Mouse (Mus musculus): Measurements from ENCODE around the gene Sfxn4. TPM values are rescaled to one million over a fixed set of nuclear protein-coding genes. Genes with fewer than 3 reads are reported as not detected.
A peak's percentile ranks its signal among the peaks of the same experiment; 100 is the strongest.

Sfxn4 gene
- polyA plus RNA-seq, 1 experiment from 2014 or later = 12.9 TPM

DNA sequence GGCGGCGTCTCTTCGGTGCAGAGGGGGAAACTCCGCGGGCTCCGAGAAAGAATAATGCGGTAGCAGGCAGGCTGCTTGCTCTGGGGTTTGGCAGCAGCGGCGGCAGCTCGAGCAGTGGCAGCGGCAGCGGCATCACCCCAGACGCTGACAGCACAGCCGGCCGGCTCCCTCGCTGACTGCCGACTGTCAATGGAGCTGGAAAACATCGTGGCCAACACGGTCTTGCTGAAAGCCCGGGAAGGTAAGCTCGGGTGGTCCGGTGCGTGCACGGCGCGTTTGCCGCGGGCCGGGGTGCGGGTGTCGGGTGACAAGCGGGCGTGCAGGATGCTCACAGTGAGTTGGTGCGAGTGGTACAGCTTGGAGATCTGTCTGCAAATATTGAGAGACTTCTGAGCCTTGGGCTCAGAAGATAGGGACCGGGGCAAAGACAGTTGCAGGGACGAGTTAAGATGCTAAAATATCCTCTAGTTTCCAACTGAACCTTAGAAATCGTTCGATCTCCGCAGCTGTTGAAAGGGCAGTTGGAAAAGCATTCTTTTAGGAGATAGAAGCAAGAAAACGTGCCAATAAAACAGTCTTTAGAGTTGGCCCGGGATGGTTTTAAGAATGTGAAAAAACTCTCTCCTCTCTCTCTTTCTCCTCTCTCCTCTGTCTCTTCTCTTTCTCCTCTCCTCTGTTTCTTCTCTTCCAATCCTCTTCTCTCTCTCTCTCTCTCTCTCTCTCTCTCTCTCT lies 29.3 kb upstream of the Sfxn4 start:
- ATAC-seq (ENCODE audit: low FRiP score, low TSS enrichment) = peak; percentile 67; the same call in 1 of the 2 replicates
- under 1% methylated on average over 41 of the region's 41 CpGs for WGBS
- Histone ChIP-seq H3K27ac (replicated peaks; ENCODE audit: low read depth, low read length) (peak overlapping the region; percentile 94), H3K4me1 (ENCODE audit: control insufficient read depth, insufficient read depth, low read length) (peaks cover 8% of the 10 kb centered on the region; the same call in 1 of the 2 replicates), H3K9me3 (ENCODE audit: control insufficient read depth, low read length) (no peaks in the 10 kb centered on the region), H3K4me3 (replicated peaks; ENCODE audit: low read depth, low read length) (peak overlapping the region; percentile 81), H3K9ac (replicated peaks; ENCODE audit: low read length) (peak overlapping the region; percentile 83), H3K27me3 (ENCODE audit: control insufficient read depth, insufficient read depth, low read length) (no peaks in the 10 kb centered on the region), H3K36me3 (ENCODE audit: control insufficient read depth, insufficient read depth, low read length) (no peaks in the 10 kb centered on the region), H3K4me2 (ENCODE audit: low read length) (peak overlapping the region; percentile 62)
- DNase-seq = no peak

DNA sequence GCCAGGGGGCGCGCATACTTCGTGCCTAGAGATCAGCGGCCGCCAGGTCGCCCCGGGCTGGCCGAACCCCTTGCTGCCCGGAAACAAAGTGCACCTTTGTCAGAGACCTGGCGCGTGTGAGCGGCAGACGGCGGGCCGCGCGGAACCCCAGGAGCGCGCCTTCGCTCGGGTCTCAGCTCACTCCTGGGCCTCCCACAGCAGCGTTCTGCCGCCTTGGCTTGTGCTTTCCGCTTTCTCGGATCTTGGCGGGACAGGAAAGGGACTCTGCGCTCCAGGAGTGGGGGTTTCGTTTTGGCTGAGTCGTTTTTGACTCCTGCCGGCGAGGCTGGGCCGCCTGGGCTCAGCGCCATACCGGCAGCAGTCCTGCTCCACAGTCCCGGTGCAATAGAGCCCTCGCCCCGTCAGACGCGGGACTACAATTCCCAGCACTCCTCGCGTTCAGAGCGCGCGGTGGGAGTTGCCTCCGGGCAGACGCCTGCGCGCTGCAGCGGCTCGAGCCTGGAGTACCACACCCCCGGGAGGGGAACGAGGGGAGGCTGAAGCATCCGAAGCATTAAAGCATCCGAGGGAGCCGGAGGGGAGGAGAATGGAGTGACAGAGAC lies 28.5 kb upstream of the Sfxn4 start, which contains the start of gene Grk5:
Grk5 (plus strand) TSS at position 36 of the 602 bp plus-strand sequence.
- Histone ChIP-seq H3K4me2 (ENCODE audit: low read length) (peak within 1 kb of the TSS; percentile 62), H3K4me1 (ENCODE audit: control insufficient read depth, insufficient read depth, low read length) (peaks cover 8% of the 10 kb centered on the region; the same call in 1 of the 2 replicates), H3K36me3 (ENCODE audit: control insufficient read depth, insufficient read depth, low read length) (no peaks in the 10 kb centered on the region), H3K4me3 (replicated peaks; ENCODE audit: low read depth, low read length) (peak within 1 kb of the TSS; percentile 81), H3K27me3 (ENCODE audit: control insufficient read depth, insufficient read depth, low read length) (no peaks in the 10 kb centered on the region), H3K9ac (replicated peaks; ENCODE audit: low read length) (peak within 1 kb of the TSS; percentile 83), H3K9me3 (ENCODE audit: control insufficient read depth, low read length) (no peaks in the 10 kb centered on the region), H3K27ac (replicated peaks; ENCODE audit: low read depth, low read length) (peak within 1 kb of the TSS; percentile 94)
- DNase-seq (peak; percentile 98), ATAC-seq (ENCODE audit: low FRiP score, low TSS enrichment) (peak; percentile 98)
- WGBS = under 1% methylated on average over 55 of the region's 55 CpGs

DNA sequence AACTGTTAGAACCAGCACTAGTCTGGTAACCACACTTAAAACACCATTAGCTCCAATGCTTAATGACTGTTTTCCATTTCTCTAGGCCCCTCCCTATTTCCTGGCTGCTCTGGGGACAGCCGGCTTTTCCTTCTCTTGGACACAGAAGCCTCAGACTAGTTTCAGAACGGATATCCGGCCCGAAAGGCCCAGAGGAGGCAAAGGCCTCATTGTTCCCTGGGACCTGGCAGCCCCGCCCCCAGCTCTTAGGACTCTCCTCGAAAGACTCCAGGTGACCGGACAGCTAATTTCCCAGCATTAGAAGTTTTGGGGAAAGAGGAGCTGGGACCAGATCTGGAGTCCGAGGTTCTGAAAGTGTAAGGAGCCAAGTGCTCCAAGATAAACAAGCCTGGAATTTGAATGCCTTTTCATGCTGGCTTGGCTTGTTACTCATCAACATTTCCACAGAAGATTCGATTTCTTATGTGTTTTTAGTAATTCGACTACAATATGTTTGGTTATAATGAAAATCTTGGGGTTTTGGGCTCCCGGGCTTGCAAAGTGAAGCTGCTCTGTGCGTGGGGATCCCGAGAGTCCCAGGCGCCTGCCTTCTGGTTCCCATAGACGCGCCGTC lies 27.9 kb upstream of the Sfxn4 start:
- Histone ChIP-seq H3K4me1 (ENCODE audit: control insufficient read depth, insufficient read depth, low read length) (peaks cover 8% of the 10 kb centered on the region; the same call in 1 of the 2 replicates), H3K9ac (replicated peaks; ENCODE audit: low read length) (peak overlapping the region; percentile 83), H3K27me3 (ENCODE audit: control insufficient read depth, insufficient read depth, low read length) (no peaks in the 10 kb centered on the region), H3K9me3 (ENCODE audit: control insufficient read depth, low read length) (no peaks in the 10 kb centered on the region), H3K36me3 (ENCODE audit: control insufficient read depth, insufficient read depth, low read length) (no peaks in the 10 kb centered on the region), H3K4me3 (replicated peaks; ENCODE audit: low read depth, low read length) (peak overlapping the region; percentile 81), H3K4me2 (ENCODE audit: low read length) (peak overlapping the region; percentile 62), H3K27ac (replicated peaks; ENCODE audit: low read depth, low read length) (peak overlapping the region; percentile 94)
- 4% methylated on average over 17 of the region's 17 CpGs for WGBS
- DNase-seq = peak; percentile 45
- ATAC-seq (ENCODE audit: low FRiP score, low TSS enrichment) = no peak

DNA sequence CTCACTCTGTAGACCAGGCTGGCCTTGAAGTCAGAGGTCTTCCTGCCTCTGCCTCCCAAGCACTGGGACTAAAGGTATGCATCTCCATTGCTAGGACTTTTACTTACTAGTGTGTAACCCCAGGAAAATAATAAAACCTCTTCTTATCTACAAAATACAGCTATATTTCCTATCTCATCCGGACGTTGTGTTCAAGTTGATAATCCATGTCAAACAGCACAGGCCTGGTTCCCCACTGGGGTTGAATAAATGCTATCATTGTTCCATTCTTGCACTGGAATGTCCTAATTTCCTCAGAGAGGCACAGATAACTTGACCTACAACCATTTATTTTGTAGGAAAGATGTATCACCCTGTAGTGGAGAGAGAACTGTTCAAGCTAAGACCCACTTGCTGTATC lies 26.4 kb upstream of the Sfxn4 start:
- WGBS = 86% methylated on average over 2 of the region's 2 CpGs

DNA sequence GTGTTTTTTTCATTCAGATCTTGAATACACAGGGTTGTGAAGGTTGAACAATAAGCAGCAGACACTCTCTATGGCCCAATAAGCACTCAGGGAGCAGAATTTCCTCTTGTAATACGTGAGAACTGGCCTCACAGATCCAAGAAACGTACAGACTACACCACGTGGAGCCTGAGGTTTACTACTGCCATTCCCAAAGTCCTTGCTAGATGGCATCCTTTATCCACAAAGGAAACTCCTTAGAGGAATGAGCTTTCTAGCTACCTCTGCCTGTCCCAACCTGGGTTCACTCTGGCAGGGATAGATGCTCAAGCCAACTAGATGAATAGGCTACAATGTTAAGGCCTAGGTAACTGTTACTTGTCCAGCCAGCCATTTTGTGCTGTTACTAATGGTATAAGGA lies 21.9 kb upstream of the Sfxn4 start:
- H3K36me3 ChIP-seq (ENCODE audit: control insufficient read depth, insufficient read depth, low read length) = no peaks in the 10 kb centered on the region
- no peak overlapping the region for H3K9ac ChIP-seq (replicated peaks; ENCODE audit: low read length)
- H3K4me1 ChIP-seq (ENCODE audit: control insufficient read depth, insufficient read depth, low read length) = no peaks in the 10 kb centered on the region
- no peak overlapping the region for H3K27ac ChIP-seq (replicated peaks; ENCODE audit: low read depth, low read length)
- no peaks in the 10 kb centered on the region for H3K27me3 ChIP-seq (ENCODE audit: control insufficient read depth, insufficient read depth, low read length)
- ATAC-seq (ENCODE audit: low FRiP score, low TSS enrichment) (no peak), DNase-seq (peak; percentile 61)
- no peaks in the 10 kb centered on the region for H3K9me3 ChIP-seq (ENCODE audit: control insufficient read depth, low read length)
- H3K4me2 ChIP-seq (ENCODE audit: low read length) = no peak overlapping the region
- H3K4me3 ChIP-seq (replicated peaks; ENCODE audit: low read depth, low read length) = no peak overlapping the region
- WGBS = 11% methylated on average over 3 of the region's 3 CpGs

More for the DNA sequence above, 26.4 kb upstream of the Sfxn4 start:
- Histone ChIP-seq H3K27ac (replicated peaks; ENCODE audit: low read depth, low read length) (no peak overlapping the region), H3K9me3 (ENCODE audit: control insufficient read depth, low read length) (no peaks in the 10 kb centered on the region), H3K9ac (replicated peaks; ENCODE audit: low read length) (no peak overlapping the region), H3K4me1 (ENCODE audit: control insufficient read depth, insufficient read depth, low read length) (peaks cover 8% of the 10 kb centered on the region; the same call in 1 of the 2 replicates), H3K4me3 (replicated peaks; ENCODE audit: low read depth, low read length) (no peak overlapping the region), H3K36me3 (ENCODE audit: control insufficient read depth, insufficient read depth, low read length) (no peaks in the 10 kb centered on the region), H3K4me2 (ENCODE audit: low read length) (no peak overlapping the region), H3K27me3 (ENCODE audit: control insufficient read depth, insufficient read depth, low read length) (no peaks in the 10 kb centered on the region)
- DNase-seq = no peak
- no peak for ATAC-seq (ENCODE audit: low FRiP score, low TSS enrichment)

DNA sequence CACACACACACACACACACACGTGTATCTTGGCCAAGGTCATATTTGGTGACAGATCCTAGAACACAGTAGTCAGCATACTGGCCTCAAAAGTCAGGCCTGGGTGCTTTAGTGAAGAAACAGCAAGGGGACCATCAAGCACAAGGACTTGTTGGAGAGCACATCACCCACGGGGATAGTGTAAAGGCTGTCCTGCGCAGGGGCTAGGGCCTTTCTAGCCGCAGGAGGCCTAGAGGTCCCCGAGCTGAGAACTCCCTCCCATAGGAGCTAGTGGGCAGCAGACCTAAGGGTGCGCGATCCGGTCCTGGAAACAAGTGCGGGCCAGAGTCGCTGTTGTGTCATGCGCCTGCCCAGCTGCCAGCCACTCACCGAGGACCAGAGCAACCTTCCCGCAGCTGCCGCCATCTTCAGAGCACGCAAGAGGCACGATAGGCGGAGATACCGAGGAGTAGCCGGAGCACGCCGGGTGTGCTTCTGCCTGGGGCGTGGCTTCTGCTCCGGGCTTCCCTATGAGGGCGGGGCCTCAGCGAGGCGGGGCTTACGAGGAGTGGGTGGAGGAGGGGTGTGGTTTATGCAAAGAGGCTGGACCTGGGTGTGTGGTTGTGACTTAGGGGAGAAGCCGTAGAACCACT lies 12.9 kb upstream of the Sfxn4 start, which contains the start of gene Prdx3:
Prdx3 (minus strand) TSS at position 493 of the 631 bp plus-strand sequence.
- Histone ChIP-seq H3K9ac (replicated peaks; ENCODE audit: low read length) (peak within 1 kb of the TSS; percentile 39), H3K4me2 (ENCODE audit: low read length) (peak within 1 kb of the TSS; percentile 54), H3K4me3 (replicated peaks; ENCODE audit: low read depth, low read length) (peak within 1 kb of the TSS; percentile 45), H3K9me3 (ENCODE audit: control insufficient read depth, low read length) (no peaks in the 10 kb centered on the region), H3K4me1 (ENCODE audit: control insufficient read depth, insufficient read depth, low read length) (peaks cover 3% of the 10 kb centered on the region), H3K27me3 (ENCODE audit: control insufficient read depth, insufficient read depth, low read length) (no peaks in the 10 kb centered on the region), H3K27ac (replicated peaks; ENCODE audit: low read depth, low read length) (peak within 1 kb of the TSS; percentile 50), H3K36me3 (ENCODE audit: control insufficient read depth, insufficient read depth, low read length) (peaks cover 11% of the 10 kb centered on the region)
- ATAC-seq (ENCODE audit: low FRiP score, low TSS enrichment) (peak; percentile 99), DNase-seq (peak; percentile 95)
- WGBS = under 1% methylated on average over 28 of the region's 28 CpGs

DNA sequence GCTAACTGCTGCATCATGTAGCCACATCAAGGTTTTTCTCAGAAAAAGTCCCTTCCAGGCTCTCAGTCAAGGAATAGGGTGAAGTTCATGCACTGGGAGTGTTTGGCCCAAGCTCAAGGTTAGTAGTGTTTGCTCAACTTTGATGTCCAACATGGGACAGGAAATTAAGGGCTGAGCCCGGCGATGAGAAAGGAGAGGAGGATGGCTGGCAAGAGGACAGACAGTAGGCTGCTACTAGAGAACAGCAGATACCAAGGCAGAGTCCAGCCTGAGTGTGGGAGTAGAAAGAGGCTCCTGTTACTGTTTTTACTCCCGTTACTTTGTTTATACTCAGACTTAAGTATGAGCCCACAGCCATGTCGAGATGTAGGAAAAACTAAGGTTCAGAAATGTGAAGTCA lies 12.2 kb upstream of the Sfxn4 start:
- DNase-seq = no peak
- H3K27me3 ChIP-seq (ENCODE audit: control insufficient read depth, insufficient read depth, low read length) = no peaks in the 10 kb centered on the region
- 46% methylated on average over 4 of the region's 4 CpGs for WGBS
- peak overlapping the region; percentile 45 for H3K4me3 ChIP-seq (replicated peaks; ENCODE audit: low read depth, low read length)
- H3K9me3 ChIP-seq (ENCODE audit: control insufficient read depth, low read length) = no peaks in the 10 kb centered on the region
- ATAC-seq (ENCODE audit: low FRiP score, low TSS enrichment) = no peak
- H3K4me1 ChIP-seq (ENCODE audit: control insufficient read depth, insufficient read depth, low read length) = peaks cover 3% of the 10 kb centered on the region
- no peak overlapping the region for H3K27ac ChIP-seq (replicated peaks; ENCODE audit: low read depth, low read length)
- H3K36me3 ChIP-seq (ENCODE audit: control insufficient read depth, insufficient read depth, low read length) = peaks cover 14% of the 10 kb centered on the region
- H3K9ac ChIP-seq (replicated peaks; ENCODE audit: low read length) = no peak overlapping the region; the same call in 1 of the 2 replicates
- H3K4me2 ChIP-seq (ENCODE audit: low read length) = peak overlapping the region; percentile 54

DNA sequence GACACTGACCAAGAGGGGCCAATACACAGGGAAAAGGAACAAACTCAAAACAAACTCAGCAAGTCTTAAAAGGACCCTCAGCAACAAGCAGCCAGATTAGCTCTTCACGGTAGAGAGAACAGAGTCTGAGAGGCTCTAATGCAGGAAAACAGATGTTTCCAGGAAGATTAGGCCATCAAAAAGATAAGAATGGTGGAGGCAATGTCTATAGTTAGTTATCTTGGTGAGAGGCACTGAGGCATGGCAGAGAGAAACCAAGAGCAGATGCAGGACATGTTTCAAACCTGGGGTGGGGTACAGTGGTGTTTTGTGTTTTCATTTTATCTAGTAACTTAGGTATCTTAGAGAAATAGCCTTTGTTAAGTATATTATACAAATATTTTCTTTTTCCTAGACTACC lies 11.0 kb upstream of the Sfxn4 start:
- no peak overlapping the region for H3K27ac ChIP-seq (replicated peaks; ENCODE audit: low read depth, low read length)
- DNase-seq (no peak), ATAC-seq (ENCODE audit: low FRiP score, low TSS enrichment) (no peak)
- peaks cover 14% of the 10 kb centered on the region for H3K36me3 ChIP-seq (ENCODE audit: control insufficient read depth, insufficient read depth, low read length)
- no peaks in the 10 kb centered on the region for H3K27me3 ChIP-seq (ENCODE audit: control insufficient read depth, insufficient read depth, low read length)
- H3K4me2 ChIP-seq (ENCODE audit: low read length) = no peak overlapping the region
- H3K9ac ChIP-seq (replicated peaks; ENCODE audit: low read length) = no peak overlapping the region
- 3% methylated on average over 1 of the region's 1 CpGs for WGBS
- no peak overlapping the region for H3K4me3 ChIP-seq (replicated peaks; ENCODE audit: low read depth, low read length)
- H3K4me1 ChIP-seq (ENCODE audit: control insufficient read depth, insufficient read depth, low read length) = peaks cover 3% of the 10 kb centered on the region
- no peaks in the 10 kb centered on the region for H3K9me3 ChIP-seq (ENCODE audit: control insufficient read depth, low read length)
